Mouse (Mus musculus): Measurements from ENCODE around the gene Sstr4. TPM values are rescaled to one million over a fixed set of nuclear protein-coding genes. Genes with fewer than 3 reads are reported as not detected.
A peak's percentile ranks its signal among the peaks of the same experiment; 100 is the strongest.

Sstr4 gene
- total RNA-seq (2021) = 10 to 100 TPM; 60.6 to 67.4 TPM
- long read RNA-seq, experiment 1, transcript Sstr4-201 (1 exons, 1,424 nt) = major isoform, 10 of 11 reads
- long read RNA-seq, experiment 1, partial matches to known transcripts = 0 of 11 reads
- long read RNA-seq, experiment 1, other reads (novel, unspliced or antisense) = 1 of 11 reads
- long read RNA-seq, experiment 2, transcript Sstr4-201 (1 exons, 1,424 nt) = major isoform, 13 of 14 reads
- long read RNA-seq, experiment 2, partial matches to known transcripts = 0 of 14 reads
- long read RNA-seq, experiment 2, other reads (novel, unspliced or antisense) = 1 of 14 reads

- DNase-seq (ENCODE audit: low spot score in 2 of 2) = peak; percentile 62 to 75
Observed at GRCm38 (mm10) chr2:148395131-148396051, at the start of gene Sstr4. Gene Sstr4, plus strand, starts transcription at chr2:148395344.

GRCm38 (mm10) chr2:148345373-148345772 is 49.8 kb upstream of the Sstr4 start:
- DNase-seq (ENCODE audit: low spot score in 2 of 2) = no peak

DNA sequence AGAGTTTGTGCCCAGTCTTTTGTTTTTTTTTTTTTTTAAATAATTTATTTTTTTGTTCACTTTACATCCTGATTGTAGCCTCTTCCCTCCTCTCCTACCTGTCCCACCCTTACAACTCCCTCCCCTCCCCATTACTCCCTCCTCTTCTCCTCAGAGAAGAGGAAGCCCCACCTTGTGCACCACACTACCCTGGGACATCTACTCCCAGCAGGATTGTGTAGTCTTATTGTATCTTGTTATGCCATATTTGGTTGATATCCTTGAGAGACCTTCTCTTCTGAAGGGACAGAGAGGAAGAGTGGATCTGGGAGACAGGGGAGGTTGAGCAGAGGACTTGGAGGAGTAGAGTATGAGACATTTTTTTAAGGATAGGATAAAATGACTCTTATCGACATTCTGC is 48.2 kb upstream of the Sstr4 start:
- no peak for DNase-seq (ENCODE audit: low spot score in 2 of 2)

- DNase-seq (ENCODE audit: low spot score in 2 of 2) = no peak
Observed at GRCm38 (mm10) chr2:148349509-148350307, 45.4 kb upstream of the Sstr4 start.

DNA sequence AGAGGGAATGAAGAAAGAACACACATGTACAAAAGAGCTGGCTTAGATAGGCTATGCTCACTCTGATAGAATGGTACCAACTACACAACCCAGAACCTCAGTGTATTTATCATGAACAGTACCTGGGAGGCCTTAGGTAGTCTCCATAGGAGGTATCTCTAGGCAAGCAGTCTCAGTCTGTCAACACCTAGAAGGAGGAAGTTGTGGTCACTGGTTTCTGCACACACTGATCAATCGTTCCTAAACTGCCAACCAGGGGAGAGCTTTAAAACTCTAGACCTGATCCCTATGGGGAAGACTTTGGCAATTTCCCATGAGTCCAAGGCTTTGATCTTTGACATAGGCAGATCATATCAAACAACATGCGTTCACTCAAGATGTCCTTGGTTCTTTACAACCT is 44.7 kb upstream of the Sstr4 start:
- no peak for DNase-seq (ENCODE audit: low spot score in 2 of 2)

DNA sequence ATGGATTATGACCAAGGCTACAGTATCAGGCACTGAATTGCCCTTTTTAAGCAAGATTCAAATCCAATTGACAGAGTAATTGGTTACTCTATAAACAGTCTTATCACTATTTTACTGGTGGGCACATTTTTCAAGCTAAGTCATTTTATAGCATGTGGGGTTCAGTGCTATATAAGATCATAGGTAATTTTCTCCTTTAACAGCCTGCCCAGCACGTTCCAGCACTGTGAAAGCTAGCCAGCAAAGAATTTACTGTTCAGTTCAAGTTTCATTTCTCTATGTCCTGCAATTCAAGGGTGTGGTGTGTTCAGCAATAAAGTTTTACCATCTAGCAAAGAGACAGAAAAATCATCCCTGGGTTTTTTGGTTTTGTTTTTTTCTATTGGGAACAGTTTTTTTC is 42.5 kb upstream of the Sstr4 start:
- DNase-seq (ENCODE audit: low spot score in 2 of 2) = no peak

DNA sequence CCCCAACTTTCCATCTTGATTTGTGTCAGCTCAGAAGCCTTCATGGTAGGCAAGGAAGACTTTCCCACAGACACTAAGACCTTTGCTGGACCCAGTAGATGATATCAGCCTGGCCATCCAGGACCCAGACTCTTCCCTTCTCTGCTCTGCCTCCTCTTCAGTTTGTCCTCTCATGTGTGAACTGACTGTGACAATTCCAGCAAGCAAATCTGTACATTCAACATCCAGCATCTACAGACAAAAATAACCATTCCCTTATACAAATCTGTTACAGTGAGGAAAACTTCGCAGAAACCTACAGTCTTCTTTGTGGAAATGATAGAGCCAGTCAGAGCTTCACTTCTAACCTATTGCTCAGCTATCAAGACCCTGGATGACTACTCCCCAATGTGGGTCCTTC is 38.0 kb upstream of the Sstr4 start:
- no peak for DNase-seq (ENCODE audit: low spot score in 2 of 2)

- DNase-seq (ENCODE audit: low spot score in 2 of 2) = peak in 1 of 2 experiments; percentile 65
Observed at GRCm38 (mm10) chr2:148364536-148364935, 30.6 kb upstream of the Sstr4 start.

GRCm38 (mm10) chr2:148365227-148365626 is 29.9 kb upstream of the Sstr4 start:
- no peak for DNase-seq (ENCODE audit: low spot score in 2 of 2)

- no peak for DNase-seq (ENCODE audit: low spot score in 2 of 2)
Observed at GRCm38 (mm10) chr2:148371743-148372630, 23.2 kb upstream of the Sstr4 start.

DNA sequence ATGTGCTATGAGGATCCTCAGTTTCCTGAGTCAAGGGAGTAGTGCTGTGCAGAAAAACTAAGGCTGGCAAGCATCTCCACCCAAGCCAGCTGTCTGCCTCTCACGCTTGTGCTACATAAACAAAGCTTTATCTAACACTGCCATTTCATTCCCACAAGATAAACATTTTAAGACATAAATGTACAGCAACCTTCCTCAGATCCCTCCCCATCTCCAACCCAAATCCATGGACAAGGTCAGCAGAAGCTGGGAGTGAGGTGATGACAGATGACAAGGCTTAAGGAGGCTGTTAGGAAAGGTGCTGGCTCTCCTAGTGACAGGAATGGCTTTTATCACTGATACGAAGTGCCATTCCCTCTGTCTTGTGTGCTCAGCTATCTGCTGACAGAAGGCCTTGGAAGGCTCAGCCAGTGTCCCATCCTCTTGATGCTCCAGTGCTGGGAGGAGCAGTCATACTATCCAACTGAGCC is 21.5 kb upstream of the Sstr4 start:
- DNase-seq (ENCODE audit: low spot score in 2 of 2) = no peak

DNA sequence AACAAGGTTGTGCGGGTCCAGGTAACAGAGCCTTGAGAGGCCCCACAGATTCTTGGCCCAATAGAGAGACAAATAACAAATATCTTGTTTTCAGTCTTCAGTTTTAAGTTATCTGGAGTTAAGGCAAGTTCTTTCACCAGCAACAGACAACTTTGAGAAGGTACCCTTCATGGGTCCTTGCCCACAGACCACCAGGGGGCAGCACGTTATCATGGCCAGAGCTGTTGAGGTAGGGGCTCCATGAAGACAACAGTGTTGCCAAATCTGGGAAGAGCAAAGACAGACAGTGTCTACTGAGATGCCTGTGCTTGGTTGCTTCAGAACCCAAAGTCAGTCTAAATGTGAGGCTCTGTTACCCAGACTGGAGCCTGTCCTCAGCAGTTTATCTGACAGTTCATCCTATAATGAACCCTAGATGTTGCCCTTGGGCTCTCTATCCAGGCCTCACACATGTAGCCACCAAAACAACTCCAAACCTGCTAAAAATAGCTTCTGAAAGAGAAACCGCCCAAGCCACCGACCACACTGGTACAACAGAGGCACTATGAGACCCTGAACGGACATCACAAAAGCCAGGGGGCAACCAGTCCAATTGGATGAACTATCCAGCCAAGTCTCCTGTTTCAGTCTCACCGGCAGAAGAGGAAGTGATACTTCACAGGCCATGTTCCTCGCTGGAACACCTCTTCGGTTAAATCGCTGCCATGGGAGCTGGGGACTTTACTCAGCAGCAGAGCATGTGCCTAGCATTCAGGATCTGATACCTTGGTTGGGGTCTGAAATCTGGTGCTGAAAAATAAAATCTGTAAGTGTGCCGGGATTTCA is 19.6 kb upstream of the Sstr4 start:
- DNase-seq (ENCODE audit: low spot score in 2 of 2) = no peak

DNA sequence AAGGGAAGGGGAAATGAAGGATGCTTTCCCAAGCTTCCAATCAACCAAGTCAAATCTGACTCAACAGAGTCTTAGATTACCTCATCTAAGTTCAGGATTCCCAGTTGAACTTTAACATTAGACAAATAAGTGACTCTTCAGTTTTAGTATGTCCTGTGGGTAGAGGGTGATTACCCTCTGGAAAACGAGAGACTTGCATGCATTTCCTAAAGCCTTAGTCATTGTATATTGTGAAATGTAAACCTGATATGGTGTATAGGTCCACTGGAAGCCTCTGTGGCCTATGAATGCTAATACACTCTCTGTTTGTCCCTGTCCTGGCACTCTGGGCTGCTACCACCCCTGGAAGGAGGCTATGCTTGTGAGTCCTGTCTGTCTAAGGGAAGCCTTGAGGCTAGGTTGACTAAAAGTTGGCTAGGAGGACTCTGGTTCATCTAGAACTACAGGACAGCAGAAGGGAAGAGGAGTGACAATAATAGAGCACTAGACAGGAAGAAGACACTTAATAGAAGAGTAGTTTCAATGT is 16.3 kb upstream of the Sstr4 start:
- DNase-seq (ENCODE audit: low spot score in 2 of 2) = no peak

DNA sequence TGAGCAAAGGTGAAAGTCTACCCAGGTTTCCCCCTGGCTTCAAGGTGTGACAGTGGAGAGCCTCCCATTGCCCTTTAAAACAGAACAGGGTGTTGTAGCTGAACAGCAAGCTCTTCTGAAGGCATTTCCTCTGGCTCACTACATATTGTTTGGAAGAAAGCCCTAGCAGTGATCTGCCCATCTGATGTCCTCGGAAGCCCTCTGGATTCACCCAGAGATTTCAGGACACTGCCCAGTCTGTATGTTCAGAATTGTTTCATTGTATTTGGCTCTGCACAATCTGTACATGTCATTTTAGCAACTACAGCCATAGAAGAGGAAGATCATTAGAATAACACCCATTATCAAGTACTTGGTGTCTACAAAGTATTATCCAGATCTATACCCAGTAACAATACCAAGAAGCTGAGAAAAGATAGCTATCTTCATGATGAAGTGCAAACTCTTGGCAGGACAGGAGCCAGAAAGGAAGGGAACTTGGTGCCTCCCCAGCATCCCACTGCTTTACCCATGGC is 15.2 kb upstream of the Sstr4 start:
- no peak for DNase-seq (ENCODE audit: low spot score in 2 of 2)

- no peak for DNase-seq (ENCODE audit: low spot score in 2 of 2)
Observed at GRCm38 (mm10) chr2:148381076-148381475, 14.1 kb upstream of the Sstr4 start.

DNA sequence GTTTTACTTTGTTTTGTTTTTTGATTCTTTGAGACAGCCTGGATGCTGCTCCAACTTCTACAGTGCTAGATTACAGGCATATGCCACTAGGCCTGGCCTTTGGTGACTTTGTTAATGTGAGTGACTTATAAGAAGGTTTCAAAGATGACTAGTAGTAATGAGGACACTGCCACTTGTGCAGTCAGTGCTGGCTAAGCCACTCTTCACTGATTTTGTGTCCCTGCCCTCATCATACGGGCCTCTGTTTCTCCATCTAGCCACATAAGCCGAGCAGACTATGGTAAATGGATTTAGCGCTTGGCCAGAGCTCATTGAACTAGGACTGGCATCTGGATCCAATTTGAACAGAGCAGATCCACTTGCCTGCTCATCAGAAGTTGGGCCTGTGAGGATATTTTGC is 8.7 kb upstream of the Sstr4 start:
- no peak for DNase-seq (ENCODE audit: low spot score in 2 of 2)

- no peak for DNase-seq (ENCODE audit: low spot score in 2 of 2)
Observed at GRCm38 (mm10) chr2:148386927-148387326, 8.2 kb upstream of the Sstr4 start.

- DNase-seq (ENCODE audit: low spot score in 2 of 2) = peak in 1 of 2 experiments; percentile 60
Observed at GRCm38 (mm10) chr2:148387652-148388581, 7.2 kb upstream of the Sstr4 start.
